Mouse (Mus musculus) activated CD4-positive, CD25-positive, alpha-beta regulatory T cell, adult 4 months (primary cell): ENCODE results near the gene Pgc. TPM values are rescaled to one million over a fixed set of nuclear protein-coding genes. Genes with fewer than 3 reads are reported as not detected.

Experiments used
- ATAC-seq: one replicate; pipeline ENCODE4 v1.8.0; 2017
- polyA plus RNA-seq, 2 experiments: library from polyadenylated mRNA; unstranded; fragments of 100-300 nt; shearing (Covaris generic); gene quantifications; one replicate each; pipeline ENCODE4 v1.2.1; 2017

The Pgc gene
- polyA plus RNA-seq, 2 experiments from 2014 or later = not detected

GRCm38 (mm10) chr17:47708972-47709371, 17.7 kb upstream of the Pgc start:
- ATAC-seq = no peak

- no peak for ATAC-seq
Measured at GRCm38 (mm10) chr17:47710036-47710435, 16.6 kb upstream of the Pgc start.

GRCm38 (mm10) chr17:47711883-47712282, 14.8 kb upstream of the Pgc start:
- no peak for ATAC-seq

- no peak for ATAC-seq
Measured at GRCm38 (mm10) chr17:47712889-47713571, 13.6 kb upstream of the Pgc start.

GRCm38 (mm10) chr17:47715037-47715436, 11.6 kb upstream of the Pgc start:
- ATAC-seq = no peak

GRCm38 (mm10) chr17:47721183-47721582, 5.5 kb upstream of the Pgc start:
- ATAC-seq = no peak

- ATAC-seq = no peak
Measured at GRCm38 (mm10) chr17:47730633-47731575, 4.3 kb downstream of the Pgc start.

GRCm38 (mm10) chr17:47735553-47736100, 9.0 kb downstream of the Pgc start:
- no peak for ATAC-seq

GRCm38 (mm10) chr17:47736856-47737255, 10.2 kb downstream of the Pgc start, which contains the start of gene Tfeb:
TSS of gene Tfeb (plus strand) at chr17:47737030.
- ATAC-seq = peak; percentile 74

- ATAC-seq = peak; percentile 9
Measured at GRCm38 (mm10) chr17:47737271-47738065, 10.8 kb downstream of the Pgc start.

- peak; percentile 29 for ATAC-seq
Measured at GRCm38 (mm10) chr17:47738066-47738878, 11.6 kb downstream of the Pgc start.

- peak; percentile 50 for ATAC-seq
Measured at GRCm38 (mm10) chr17:47738879-47739798, 12.5 kb downstream of the Pgc start.

- no peak for ATAC-seq
Measured at GRCm38 (mm10) chr17:47740186-47740585, 13.5 kb downstream of the Pgc start.

- ATAC-seq = no peak
Measured at GRCm38 (mm10) chr17:47742991-47743734, 16.5 kb downstream of the Pgc start.

GRCm38 (mm10) chr17:47744086-47744485, 17.4 kb downstream of the Pgc start:
- ATAC-seq = no peak

- ATAC-seq = no peak
Measured at GRCm38 (mm10) chr17:47744746-47745368, 18.2 kb downstream of the Pgc start.

- ATAC-seq = no peak
Measured at GRCm38 (mm10) chr17:47748791-47749553, 22.3 kb downstream of the Pgc start.

- ATAC-seq = no peak
Measured at GRCm38 (mm10) chr17:47749626-47750025, 23.0 kb downstream of the Pgc start.
